Mouse (Mus musculus) stomach, postnatal 0 days (tissue): ENCODE measurements around the gene Speer4b. TPM values are rescaled to one million over a fixed set of nuclear protein-coding genes. Genes with fewer than 3 reads are reported as not detected.

Experiments used
- ATAC-seq: fragments of 200-750 bp; cut with Nextera tagmentation; 2 replicates; pipeline ENCODE4 v1.8.0; 2017; ENCODE audit not compliant: low FRiP score, low TSS enrichment
- DNase-seq: peaks from one replicate; pipeline ENCODE4 v3.0.0-alpha.2; 2016; ENCODE audit warnings: low spot score
- H3K27ac ChIP-seq: fragments of 300-500 bp; sonication (generic); replicated peaks from 2 replicates; pipeline ENCODE4 v1.5.1; 2014; ENCODE audit warnings: mild to moderate bottlenecking, control low read depth
- H3K27me3 ChIP-seq: fragments of 300-500 bp; sonication (generic); 2 replicates; pipeline ENCODE4 v1.6.1; 2014; ENCODE audit warnings: low read length; ENCODE audit not compliant: control insufficient read depth, insufficient read depth
- H3K36me3 ChIP-seq: fragments of 300-500 bp; sonication (generic); 2 replicates; pipeline ENCODE4 v1.6.1; 2014; ENCODE audit warnings: low read length, mixed read lengths; ENCODE audit not compliant: control insufficient read depth, insufficient read depth
- H3K4me1 ChIP-seq: fragments of 300-500 bp; sonication (generic); replicated peaks from 2 replicates; pipeline ENCODE4 v1.6.1; 2014; ENCODE audit warnings: antibody characterized with exemption; ENCODE audit not compliant: control insufficient read depth, insufficient read depth
- H3K4me2 ChIP-seq: fragments of 300-500 bp; sonication (generic); replicated peaks from 2 replicates; pipeline ENCODE4 v1.6.1; 2014; ENCODE audit warnings: low read depth, mild to moderate bottlenecking, control low read depth, moderate library complexity
- H3K4me3 ChIP-seq: fragments of 300-500 bp; sonication (generic); 2 replicates; pipeline ENCODE4 v1.5.1; 2014; ENCODE audit warnings: low read depth, low read length, control low read depth
- H3K9ac ChIP-seq: fragments of 300-500 bp; sonication (generic); 2 replicates; pipeline ENCODE4 v1.6.1; 2014; ENCODE audit warnings: mild to moderate bottlenecking, low read length, control low read depth, mixed read lengths
- H3K9me3 ChIP-seq: fragments of 300-500 bp; sonication (generic); 2 replicates; pipeline ENCODE4 v1.6.1; 2016; ENCODE audit warnings: low read length; ENCODE audit not compliant: control insufficient read depth
- CTCF ChIP-seq: IDR thresholded peaks from 2 replicates; pipeline ENCODE4 v1.5.1; 2016; ENCODE audit warnings: antibody characterized with exemption, low read depth, mild to moderate bottlenecking, moderate library complexity
- EP300 ChIP-seq: optimal IDR thresholded peaks from 2 replicates; pipeline ENCODE3; 2016; ENCODE audit warnings: antibody characterized with exemption
- WGBS: fragments of 180-500 bp; shearing (Covaris S2); extraction: QIAGEN DNeasy Blood & Tissue Kit; methylation state at CpG from one replicate; pipeline ENCODE4 v1.1.7; 2014; 5-methylcytosine and 5-hydroxymethylcytosine counted together
- polyA plus RNA-seq: library from polyadenylated mRNA; unstranded; fragments of >200 nt; fragmentation: Nextera tagmentation; extraction: Ambion mirVana; gene quantifications from 2 replicates; pipeline ENCODE4 v1.2.1, GENCODE M21; 2015

Gene Speer4b
- polyA plus RNA-seq, 1 experiment from 2014 or later: not detected

DNA sequence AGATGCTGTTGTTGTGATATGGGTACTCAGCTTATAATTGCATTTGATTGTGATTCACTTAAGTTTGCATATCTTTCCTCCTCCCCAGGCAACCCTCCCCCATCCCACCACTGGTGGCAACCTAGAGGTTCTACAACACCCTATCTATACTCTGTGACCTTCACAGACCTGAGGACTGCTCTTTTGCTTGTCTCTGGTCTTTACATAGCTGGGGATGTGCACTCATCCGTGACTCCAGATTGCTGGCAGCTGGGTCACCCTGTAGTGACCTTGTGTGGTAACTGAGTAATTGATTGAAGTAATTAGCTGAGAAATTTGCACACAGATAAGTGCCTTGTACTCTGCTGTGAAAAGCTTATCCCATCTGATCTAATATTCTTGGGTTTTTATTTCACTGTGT lies 15.1 kb downstream of the Speer4b start:
- Histone ChIP-seq H3K9ac (no peak overlapping the region), H3K27me3 (no peaks in the 10 kb centered on the region), H3K4me3 (no peak overlapping the region), H3K27ac (no peak overlapping the region), H3K4me2 (no peak overlapping the region), H3K36me3 (no peaks in the 10 kb centered on the region), H3K4me1 (no peaks in the 10 kb centered on the region), H3K9me3 (no peaks in the 10 kb centered on the region)
- no peak for TF ChIP-seq EP300
- TF ChIP-seq CTCF: no peak
- DNase-seq (no peak), ATAC-seq (no peak)
- 44% methylated on average over 1 of the region's 1 CpGs for WGBS

DNA sequence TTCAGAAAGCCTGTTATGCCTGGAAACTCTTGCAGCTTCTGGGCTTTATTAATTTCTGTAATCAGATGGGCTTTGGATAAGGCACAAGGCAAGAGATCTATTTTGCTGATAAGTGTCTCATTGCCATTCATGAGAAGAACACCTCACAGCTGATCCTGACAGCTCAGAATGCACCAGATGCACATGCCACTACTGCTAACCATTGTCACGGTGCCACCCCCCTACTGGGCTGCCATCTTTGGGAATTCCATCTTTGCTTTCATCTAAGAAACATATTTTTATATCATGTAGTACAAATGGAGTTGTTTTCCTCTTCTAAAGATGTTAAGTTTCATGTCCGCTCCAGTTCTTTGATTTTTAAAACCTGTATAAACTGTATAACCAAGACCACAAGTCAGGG lies 19.5 kb downstream of the Speer4b start:
- DNase-seq (no peak), ATAC-seq (no peak)
- no peak overlapping the region for H3K4me3 ChIP-seq
- H3K36me3 ChIP-seq: no peaks in the 10 kb centered on the region
- no peaks in the 10 kb centered on the region for H3K4me1 ChIP-seq
- H3K4me2 ChIP-seq: no peak overlapping the region
- 84% methylated on average over 2 of the region's 2 CpGs for WGBS
- no peaks in the 10 kb centered on the region for H3K27me3 ChIP-seq
- no peak overlapping the region for H3K9ac ChIP-seq
- TF ChIP-seq CTCF (no peak), EP300 (no peak)
- H3K27ac ChIP-seq: no peak overlapping the region
- H3K9me3 ChIP-seq: no peaks in the 10 kb centered on the region

DNA sequence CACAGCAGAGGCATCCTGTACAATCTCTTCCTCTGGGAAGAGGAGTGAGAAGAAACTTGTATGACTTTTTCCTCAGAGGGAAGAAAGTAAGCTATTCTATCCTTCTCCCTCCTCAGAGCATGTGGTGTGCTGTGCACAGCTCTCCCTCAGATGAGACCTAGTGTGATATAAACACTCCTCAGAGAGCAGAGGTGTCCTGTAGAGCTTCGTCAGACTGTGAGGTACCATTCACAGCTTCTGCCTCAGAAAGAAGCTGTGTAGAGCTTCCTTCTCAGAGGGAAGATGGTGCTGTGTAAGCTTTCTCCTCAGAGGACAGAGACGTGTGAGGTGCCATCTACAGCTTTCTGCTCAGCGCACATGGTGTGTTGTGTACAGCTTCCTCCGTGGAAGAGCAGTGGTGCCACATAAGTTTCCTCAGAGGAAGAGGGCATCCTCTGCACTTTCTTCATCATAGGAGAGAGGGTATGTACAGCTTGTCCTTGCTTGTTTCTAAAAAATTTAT lies 26.2 kb downstream of the Speer4b start:
- Histone ChIP-seq H3K27me3 (no peaks in the 10 kb centered on the region), H3K4me2 (no peak overlapping the region), H3K9me3 (no peaks in the 10 kb centered on the region), H3K36me3 (no peaks in the 10 kb centered on the region), H3K27ac (no peak overlapping the region), H3K4me3 (no peak overlapping the region), H3K9ac (no peak overlapping the region), H3K4me1 (no peaks in the 10 kb centered on the region)
- TF ChIP-seq CTCF: no peak
- TF ChIP-seq EP300: no peak
- ATAC-seq (no peak), DNase-seq (no peak)
- WGBS: 77% methylated on average over 4 of the region's 4 CpGs

DNA sequence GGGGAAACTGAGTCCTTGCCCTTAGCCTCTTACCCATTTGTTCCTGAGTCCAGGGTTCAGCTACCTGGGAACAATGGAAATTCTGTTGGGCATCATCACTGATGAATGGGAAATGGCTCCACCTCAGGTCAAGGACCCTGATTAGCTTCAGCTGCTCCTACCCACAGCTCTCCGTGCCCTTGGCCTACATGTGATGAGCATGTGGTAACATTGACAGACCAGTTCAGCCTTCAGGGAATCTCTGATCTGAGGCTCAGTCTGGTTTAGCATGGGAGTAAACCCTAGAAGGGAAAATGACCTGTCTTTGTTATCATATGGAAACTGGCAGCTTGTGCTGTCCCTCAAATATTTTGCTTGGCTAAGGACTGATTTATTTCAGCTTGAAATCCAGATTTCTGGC lies 43.6 kb downstream of the Speer4b start:
- WGBS: 54% methylated on average over 1 of the region's 1 CpGs
- Histone ChIP-seq H3K36me3 (no peaks in the 10 kb centered on the region), H3K4me3 (no peak overlapping the region), H3K4me1 (no peaks in the 10 kb centered on the region), H3K27ac (no peak overlapping the region), H3K4me2 (no peak overlapping the region), H3K9ac (no peak overlapping the region), H3K27me3 (no peaks in the 10 kb centered on the region), H3K9me3 (no peaks in the 10 kb centered on the region)
- DNase-seq (no peak), ATAC-seq (no peak)
- TF ChIP-seq CTCF (no peak), EP300 (no peak)

DNA sequence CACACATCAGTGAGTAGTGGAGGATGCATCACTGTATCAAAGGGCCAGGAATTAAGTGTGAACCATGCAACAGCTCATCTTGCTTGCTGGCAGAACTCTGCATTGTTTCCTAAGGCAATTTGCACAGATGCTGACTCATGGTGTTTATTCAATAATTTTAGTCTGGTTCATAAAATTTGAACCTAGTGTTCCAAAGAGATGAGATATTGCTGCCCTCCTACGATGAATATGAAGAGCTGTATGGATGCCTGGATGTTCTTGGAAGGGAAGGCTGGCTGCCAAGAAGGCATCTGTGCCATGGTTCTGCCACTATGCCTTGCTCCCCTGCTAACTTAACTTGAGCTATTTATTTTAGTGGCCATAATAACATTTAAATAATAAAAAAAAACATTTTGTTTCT lies 44.3 kb downstream of the Speer4b start:
- Histone ChIP-seq H3K4me3 (no peak overlapping the region), H3K27me3 (no peaks in the 10 kb centered on the region), H3K27ac (no peak overlapping the region), H3K9me3 (no peaks in the 10 kb centered on the region), H3K4me2 (no peak overlapping the region), H3K4me1 (no peaks in the 10 kb centered on the region), H3K36me3 (no peaks in the 10 kb centered on the region), H3K9ac (no peak overlapping the region)
- TF ChIP-seq CTCF (no peak), EP300 (no peak)
- 80% methylated on average over 1 of the region's 1 CpGs for WGBS
- DNase-seq (no peak), ATAC-seq (no peak)

DNA sequence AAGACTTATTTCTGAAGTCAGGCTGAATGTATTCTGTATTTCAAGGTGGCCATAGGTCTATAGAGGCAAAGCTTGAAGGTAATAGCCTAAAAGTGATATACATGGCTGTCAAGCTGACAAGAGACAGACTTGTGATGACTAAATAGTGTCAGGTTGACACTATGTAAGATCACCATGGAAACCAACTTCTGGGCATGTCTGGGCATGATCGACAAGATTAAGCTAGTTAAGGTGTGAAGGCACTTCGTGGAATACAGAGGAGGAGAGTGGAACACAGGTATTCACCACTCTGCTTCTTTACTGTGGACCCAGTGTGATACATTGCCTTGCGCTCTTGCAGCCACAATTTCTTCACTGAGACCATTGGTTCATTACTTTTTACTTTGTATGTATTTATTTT lies 46.9 kb downstream of the Speer4b start:
- no peaks in the 10 kb centered on the region for H3K36me3 ChIP-seq
- no peak overlapping the region for H3K27ac ChIP-seq
- no peaks in the 10 kb centered on the region for H3K9me3 ChIP-seq
- no peaks in the 10 kb centered on the region for H3K27me3 ChIP-seq
- H3K9ac ChIP-seq: no peak overlapping the region
- ATAC-seq (no peak), DNase-seq (no peak)
- H3K4me1 ChIP-seq: no peaks in the 10 kb centered on the region
- WGBS: 74% methylated on average over 3 of the region's 3 CpGs
- no peak overlapping the region for H3K4me3 ChIP-seq
- no peak overlapping the region for H3K4me2 ChIP-seq
- TF ChIP-seq EP300: no peak
- TF ChIP-seq CTCF: no peak
